Mouse (Mus musculus): Measurements from ENCODE around the gene Fbxo45.

The Fbxo45 gene

DNA sequence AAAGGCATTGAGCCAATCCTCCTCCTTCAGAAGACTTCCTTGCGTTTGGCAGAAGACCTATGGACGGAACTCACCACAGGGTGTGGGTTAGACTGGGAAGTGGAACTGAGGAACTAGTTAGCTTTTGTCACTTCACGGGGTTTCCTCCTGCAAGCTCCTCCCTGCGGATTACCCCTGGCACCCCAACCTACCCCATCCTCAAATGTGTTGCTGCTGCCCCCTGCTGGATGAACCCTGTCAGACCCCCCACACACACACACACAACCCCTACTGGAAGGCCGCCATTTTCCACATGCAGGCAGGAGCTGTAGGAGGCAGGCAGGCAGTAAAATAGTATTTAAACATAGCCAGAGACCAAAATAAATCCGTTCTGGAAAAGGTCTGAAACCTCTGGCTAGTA, 44.3 kb downstream of the Fbxo45 start:
- no peak for DNase-seq (ENCODE audit: low read depth, low spot score)

DNA sequence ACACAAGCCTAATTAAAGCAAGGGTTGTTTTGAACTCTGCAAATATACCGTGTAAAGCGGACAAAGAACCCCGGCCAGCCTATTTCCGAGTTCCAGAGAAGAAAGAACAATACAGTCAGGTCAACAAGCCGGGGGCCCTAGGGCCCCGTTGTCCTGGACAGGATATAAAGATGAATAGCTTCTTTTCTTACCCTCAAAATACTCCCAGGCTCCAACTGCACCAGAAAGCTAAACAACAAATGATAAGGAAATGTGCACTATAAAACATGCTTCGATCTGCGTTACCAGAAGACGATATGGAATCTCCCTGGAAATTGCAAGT, 46.0 kb downstream of the Fbxo45 start:
- DNase-seq (ENCODE audit: low read depth, low spot score) = no peak

DNA sequence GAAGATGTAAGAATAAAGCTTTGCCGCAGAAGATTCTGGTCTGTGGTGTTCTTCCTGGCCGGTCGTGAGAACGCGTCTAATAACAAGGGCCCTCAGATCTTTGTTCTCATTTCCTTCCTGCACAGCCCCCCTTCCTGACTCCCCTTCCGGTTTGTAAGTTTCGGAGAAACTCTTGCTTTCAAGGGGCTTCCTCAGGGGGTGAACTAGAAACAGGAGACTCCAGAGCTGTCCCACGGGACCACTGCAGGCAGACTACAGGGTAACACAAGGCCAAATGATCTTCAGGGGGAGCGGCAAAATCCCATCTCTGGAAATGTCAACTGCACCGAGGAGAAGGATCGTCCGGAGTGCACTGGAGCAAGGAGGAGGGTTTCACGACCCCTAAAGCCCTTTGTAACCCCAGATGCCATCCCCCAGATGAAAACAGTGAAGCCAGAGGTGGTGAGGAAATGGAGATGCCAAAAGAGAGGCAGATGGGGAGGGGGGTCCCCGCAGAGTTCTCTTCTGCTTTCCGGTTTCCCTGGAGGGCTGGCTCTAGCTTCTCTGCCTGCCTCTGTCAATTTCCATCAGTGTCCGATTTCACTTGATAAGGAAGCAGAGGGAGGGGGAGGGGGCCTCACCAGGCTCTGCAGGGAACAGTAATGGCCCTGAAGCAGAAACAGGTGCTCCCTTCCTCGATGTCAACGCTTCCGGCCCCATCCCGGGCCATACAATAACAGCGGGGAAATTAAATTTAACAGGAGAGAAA, 46.5 kb downstream of the Fbxo45 start:
- peak; percentile 74 for DNase-seq (ENCODE audit: low read depth, low spot score)

DNA sequence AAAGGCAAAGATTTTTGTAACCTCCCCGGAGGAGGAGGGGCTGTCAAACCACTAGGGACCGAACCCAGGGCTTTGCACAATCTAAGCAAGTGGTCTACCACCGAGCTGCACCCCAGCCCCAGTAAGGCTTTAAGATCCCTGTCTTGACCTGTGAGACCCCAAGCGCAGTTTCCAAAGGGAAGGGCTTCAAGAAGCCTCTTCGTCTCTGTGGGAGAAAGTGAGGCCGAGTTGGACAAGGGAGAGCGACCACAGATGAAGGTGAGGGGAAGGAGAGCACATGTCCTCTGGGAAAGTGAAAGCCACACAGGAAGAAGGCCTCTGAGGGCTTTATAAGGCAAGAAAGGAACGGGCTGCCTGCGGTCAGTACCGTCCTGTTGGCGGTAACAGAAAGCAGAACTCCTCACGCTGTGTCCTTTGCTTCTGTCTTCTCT, 56.9 kb downstream of the Fbxo45 start:
- no peak for DNase-seq (ENCODE audit: low read depth, low spot score)

DNA sequence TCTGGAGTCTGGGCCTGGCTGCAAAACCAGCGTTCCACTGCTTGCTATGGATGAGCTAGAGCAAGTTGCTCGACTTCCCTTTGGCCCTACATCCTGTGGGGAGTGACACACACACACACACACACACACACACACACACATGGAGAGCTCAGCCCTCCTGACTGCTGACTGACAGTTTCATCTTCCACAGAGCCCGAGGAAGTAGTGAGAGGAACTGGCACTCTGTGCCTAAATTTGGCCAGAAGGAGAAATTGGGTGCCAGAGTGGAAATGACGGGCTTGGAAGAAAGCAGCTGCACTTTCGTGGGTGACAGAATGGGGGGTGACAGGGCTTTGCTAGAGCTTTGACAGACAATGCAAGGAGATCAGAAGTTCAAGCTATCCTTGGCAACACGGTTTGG, 57.8 kb downstream of the Fbxo45 start:
- no peak for DNase-seq (ENCODE audit: low read depth, low spot score)

DNA sequence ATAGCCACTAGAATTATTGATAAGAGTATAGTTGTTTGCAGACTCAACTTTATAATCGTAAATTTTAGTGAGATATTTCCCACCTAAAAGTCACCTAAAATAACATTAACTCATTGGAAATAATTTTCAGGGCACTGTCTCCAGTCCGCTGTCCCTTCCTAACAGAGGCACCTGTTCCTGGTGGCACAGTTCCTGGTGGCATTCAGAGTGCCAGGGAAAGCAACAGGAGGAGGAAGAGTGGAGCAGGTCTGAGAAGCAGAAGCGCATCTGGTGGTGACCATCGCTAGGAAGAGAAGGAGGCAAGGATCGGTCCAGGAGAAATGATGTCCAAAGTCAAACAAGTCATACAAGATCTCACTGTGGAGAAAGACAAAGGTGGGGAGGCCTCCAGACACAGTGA, 60.9 kb downstream of the Fbxo45 start:
- DNase-seq (ENCODE audit: low read depth, low spot score) = no peak

Data from mesoderm, embryonic 11.5 days (tissue).